Mouse (Mus musculus) ES-Bruce4 (cell line): Measurements from ENCODE around the gene Prokr1.

Experiments
- CTCF ChIP-seq: IDR thresholded peaks from one replicate; pipeline ENCODE4 v1.8.1; 2011; ENCODE audit warnings: low read depth, low read length
- EP300 ChIP-seq: IDR thresholded peaks from 2 replicates; pipeline ENCODE4 v1.6.1; 2011; ENCODE audit warnings: low read depth, low read length; ENCODE audit not compliant: insufficient read depth
- POLR2A ChIP-seq: IDR thresholded peaks from one replicate; pipeline ENCODE4 v1.8.1; 2011; ENCODE audit warnings: low read length; ENCODE audit not compliant: insufficient read depth

DNA sequence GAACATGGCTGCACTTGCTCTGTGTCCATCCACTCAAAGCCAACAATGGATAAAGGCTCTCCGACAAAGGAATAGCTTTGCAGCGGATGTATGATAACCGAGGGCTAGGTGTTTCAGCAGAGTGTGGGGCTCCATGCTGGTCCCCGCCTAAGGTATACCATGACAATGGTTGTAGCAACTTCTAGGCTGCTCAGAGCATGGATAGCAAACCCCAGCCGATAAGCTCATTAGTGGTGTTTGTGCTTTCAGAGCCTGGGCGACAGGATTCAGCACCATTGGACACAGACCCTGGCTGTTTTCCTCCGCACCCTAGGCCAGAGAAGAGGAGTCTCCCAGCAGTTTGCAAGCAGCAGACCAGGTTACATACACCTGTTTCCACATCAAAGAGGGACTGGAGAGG is 6.6 kb downstream of the Prokr1 start:
- TF ChIP-seq POLR2A (no peak), EP300 (no peak), CTCF (no peak)
